Mouse (Mus musculus): Measurements from ENCODE around the gene Wnt7b.

The Wnt7b gene

GRCm38 (mm10) chr15:85507370-85508014 lies 74.8 kb downstream of the Wnt7b start:
- DNase-seq (ENCODE audit: low read depth, low spot score) = no peak

- DNase-seq (ENCODE audit: low read depth, low spot score) = no peak
Measured at GRCm38 (mm10) chr15:85506680-85507079, 75.6 kb downstream of the Wnt7b start.

GRCm38 (mm10) chr15:85505118-85505925 lies 77.0 kb downstream of the Wnt7b start:
- no peak for DNase-seq (ENCODE audit: low read depth, low spot score)

DNA sequence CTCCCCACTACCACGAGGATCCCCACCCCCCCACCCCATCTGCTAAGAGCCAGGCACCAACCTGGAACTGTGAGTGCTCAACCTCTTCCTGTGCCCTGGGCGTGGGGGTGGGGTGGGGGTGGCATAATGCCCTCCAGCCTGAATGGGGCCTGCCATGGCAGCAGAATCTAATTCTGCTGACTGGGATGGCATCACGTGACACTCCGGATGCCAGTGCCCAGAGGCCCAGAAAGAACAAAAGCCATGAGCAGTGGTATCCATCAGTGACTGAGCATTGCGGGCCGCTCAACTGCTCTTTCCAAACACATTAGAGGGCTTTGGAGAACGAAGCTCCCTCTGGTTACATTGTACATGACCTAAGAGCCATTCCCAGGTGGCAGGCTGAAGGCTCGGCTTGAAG lies 79.1 kb downstream of the Wnt7b start, which contains the start of gene 7530416G11Rik:
Gene 7530416G11Rik (minus strand): TSS at position 101 of the 400 bp plus-strand sequence.
- DNase-seq (ENCODE audit: low read depth, low spot score) = no peak

DNA sequence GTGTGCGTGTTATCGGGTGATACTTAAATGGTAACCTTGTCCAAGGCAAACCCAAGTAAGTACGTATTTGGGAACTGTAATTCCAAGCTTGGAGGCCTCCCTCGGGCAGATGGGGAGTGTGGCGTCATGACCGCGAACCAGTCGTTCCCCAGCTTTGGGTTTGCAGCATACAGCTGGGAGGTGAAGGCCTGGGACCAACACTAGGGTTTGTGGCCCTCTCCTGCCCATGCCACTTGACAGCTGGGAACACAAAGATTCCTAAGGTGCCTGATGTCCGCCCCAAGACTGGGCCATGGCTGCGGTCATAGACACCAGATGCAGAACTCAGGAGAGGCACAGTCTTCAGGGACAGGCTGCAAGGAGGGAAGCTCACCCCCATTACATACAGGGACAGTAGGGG lies 82.0 kb downstream of the Wnt7b start:
- DNase-seq (ENCODE audit: low read depth, low spot score) = no peak

- no peak for DNase-seq (ENCODE audit: low read depth, low spot score)
Measured at GRCm38 (mm10) chr15:85497981-85498475, 84.2 kb downstream of the Wnt7b start.

DNA sequence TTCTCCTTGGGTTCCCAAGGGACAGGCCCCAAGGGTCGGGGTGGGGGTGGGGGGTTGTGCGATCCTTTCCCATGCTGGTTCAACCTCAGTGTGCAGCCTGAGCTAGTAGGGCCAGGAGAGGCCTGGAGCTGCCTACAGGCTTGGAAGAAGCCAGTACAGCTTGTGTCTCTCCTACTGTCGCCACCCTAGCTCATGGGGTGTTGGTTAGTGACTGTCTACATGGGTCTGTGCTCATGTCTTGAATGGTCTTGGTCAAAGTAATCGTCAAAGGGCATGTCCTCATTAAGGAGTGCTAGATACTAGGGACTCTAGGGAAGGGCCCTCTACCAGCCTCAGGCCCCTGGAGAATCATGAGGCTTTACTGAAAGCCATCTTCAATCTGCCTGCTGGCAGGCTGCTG lies 84.7 kb downstream of the Wnt7b start:
- no peak for DNase-seq (ENCODE audit: low read depth, low spot score)

DNA sequence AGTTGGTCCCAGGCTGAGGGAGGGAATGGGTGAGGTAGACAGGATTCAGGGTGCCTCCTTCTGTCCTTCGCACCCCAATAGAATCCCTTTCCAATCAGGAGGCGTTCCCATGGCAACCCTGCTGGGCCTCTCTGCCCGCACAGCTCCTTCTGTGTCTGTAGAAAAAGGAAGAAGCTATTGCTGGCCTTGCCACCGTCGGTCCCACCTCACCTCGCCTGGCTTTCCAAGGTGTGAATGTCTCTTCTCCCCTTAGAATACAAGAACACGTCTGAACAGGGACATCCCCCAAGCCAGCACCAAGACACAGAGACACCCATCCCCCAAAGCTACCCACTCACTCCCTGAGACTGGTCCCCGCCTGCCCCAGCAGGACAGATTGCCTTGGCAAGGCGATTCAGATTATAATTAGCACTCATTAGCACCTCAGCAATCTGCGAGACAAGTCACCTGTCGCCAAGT lies 88.1 kb downstream of the Wnt7b start:
- DNase-seq (ENCODE audit: low read depth, low spot score) = peak; percentile 27

DNA sequence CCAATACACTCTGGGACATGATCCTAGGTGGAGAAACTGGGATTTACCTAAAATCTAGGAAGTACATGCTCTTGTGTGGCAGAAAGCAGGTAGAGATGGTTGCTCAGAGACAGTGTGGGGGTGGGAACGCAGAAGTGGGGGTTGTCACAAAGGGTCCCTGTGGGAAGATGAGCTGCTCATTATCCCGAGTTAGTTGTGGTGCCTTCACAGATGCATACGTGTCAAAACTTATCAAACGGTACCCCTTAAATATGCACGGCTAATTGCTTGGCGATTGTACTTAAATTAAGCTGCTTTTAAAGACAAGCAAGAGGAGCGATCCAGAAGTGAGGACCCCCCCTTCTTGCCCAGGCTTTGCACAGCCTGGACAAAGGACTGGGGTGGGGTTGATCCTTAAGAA lies 92.5 kb downstream of the Wnt7b start:
- no peak for DNase-seq (ENCODE audit: low read depth, low spot score)

DNA sequence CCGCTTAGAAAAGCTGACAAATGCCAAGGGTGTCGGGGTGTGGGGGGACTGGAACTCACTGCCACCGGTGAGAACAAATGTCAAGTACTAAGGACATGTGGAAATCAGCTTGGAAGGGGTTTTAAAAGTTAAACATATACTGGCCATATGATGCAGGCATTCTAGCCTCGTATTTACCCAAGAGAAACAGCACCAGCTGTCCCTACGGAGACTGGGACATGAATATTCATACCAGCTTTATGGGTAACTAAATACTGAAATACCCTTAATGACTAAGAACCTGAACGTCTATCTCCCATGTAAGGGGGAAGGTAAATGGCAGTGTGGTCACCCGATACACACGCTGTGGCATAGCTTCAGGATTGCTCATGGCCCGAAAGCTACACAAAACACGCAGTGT lies 93.4 kb downstream of the Wnt7b start:
- no peak for DNase-seq (ENCODE audit: low read depth, low spot score)

Measured in ES-CJ7 (cell line).